9 mouse cellular contexts compared by ENCODE assay signal in genomic region chr2:30927151-30927781, GRCm38 (mm10). TPM values are rescaled to one million over a fixed set of nuclear protein-coding genes. Genes with fewer than 3 reads are reported as not detected.
DNase-seq lines count a peak whose midpoint lies in the region; ATAC-seq and TF ChIP-seq lines count a peak whose summit lies in the region.
"Had no signal": no experiment of that assay in that cellular context is flagged by ENCODE, and none has a peak within 500 bp of the region (broad histone marks: within the 10 kb centered on the region; RNA-seq: fewer than 3 reads in every experiment).

No protein-coding gene starts in this region.

- WGBS in heart, embryonic 10.5 days: 37% methylated on average over 9 of the region's 9 CpGs
- WGBS in heart, postnatal 0 days: 26% methylated on average over 9 of the region's 9 CpGs

- DNase-seq in heart, embryonic 10.5 days (ENCODE audit: low spot score): no peak
- DNase-seq in heart, postnatal 4 days: no peak
- DNase-seq in ES-CJ7 (ENCODE audit: low read depth, low spot score): peak; percentile 88
- peak; percentile 37 for DNase-seq in heart, postnatal 0 days (ENCODE audit: low spot score)
- DNase-seq in cerebellum, adult 8-10 months: no peak
- DNase-seq in gastrocnemius, postnatal 36 days: no peak
- no peak for DNase-seq in kidney, postnatal 36 days

- H3K27me3 ChIP-seq in heart, embryonic 10.5 days (ENCODE audit: insufficient read depth, poor library complexity, severe bottlenecking): 0 out of 2 replicates have a peak, but pooled peaks cover 3% of the 10 kb centered on the region
- H3K27me3 ChIP-seq in heart, postnatal 0 days (ENCODE audit: control insufficient read depth, insufficient read depth, low read length): no peaks in the 10 kb centered on the region

- intact Hi-C loops in gastrocnemius, postnatal 36 days (cut with DNase I): no loop called here

- peak; percentile 40 for ATAC-seq in heart, postnatal 0 days (ENCODE audit: insufficient read depth, low read depth)
- ATAC-seq in megakaryocyte progenitor cell, adult 5-6 weeks (replicated peaks; ENCODE audit: poor library complexity): peak; percentile 21

- no peaks in the 10 kb centered on the region for H3K9me3 ChIP-seq in heart, embryonic 10.5 days
- no peaks in the 10 kb centered on the region for H3K9me3 ChIP-seq in heart, postnatal 0 days (replicated peaks; ENCODE audit: control insufficient read depth, low read length)

- H3K36me3 ChIP-seq in heart, embryonic 10.5 days: no peaks in the 10 kb centered on the region
- no peaks in the 10 kb centered on the region for H3K36me3 ChIP-seq in heart, postnatal 0 days (replicated peaks; ENCODE audit: control insufficient read depth, insufficient read depth, low read length)

- H3K4me2 ChIP-seq in heart, postnatal 0 days (ENCODE audit: low read depth, low read length): no peak overlapping the region

- TF ChIP-seq EP300 in heart, postnatal 0 days (IDR thresholded peaks at IDR 0.05; ENCODE audit: low read depth): no peak

- no peak for TF ChIP-seq CTCF in heart, postnatal 0 days (IDR thresholded peaks at IDR 0.05; ENCODE audit: low read depth)

- H3K9ac ChIP-seq in heart, postnatal 0 days (replicated peaks; ENCODE audit: low read depth, low read length): no peak overlapping the region

- H3K27ac ChIP-seq in heart, embryonic 10.5 days: peak overlapping the region; percentile 80
- peak overlapping the region; percentile 56 for H3K27ac ChIP-seq in heart, postnatal 0 days (ENCODE audit: low read depth)

- H3K4me3 ChIP-seq in heart, embryonic 10.5 days: 0 out of 2 replicates have a peak overlapping the region, but pooled peaks have one; percentile 6
- no peak overlapping the region for H3K4me3 ChIP-seq in heart, postnatal 0 days (ENCODE audit: low read depth, low read length)
- H3K4me3 ChIP-seq: erythroblast, embryonic 14.5 days had no signal

- peaks cover 39% of the 10 kb centered on the region for H3K4me1 ChIP-seq in heart, embryonic 10.5 days
- peaks cover 19% of the 10 kb centered on the region for H3K4me1 ChIP-seq in heart, postnatal 0 days (ENCODE audit: control insufficient read depth, insufficient read depth)

RNA-seq across cellular contexts. Expression of gene Ptges, which starts 2.4 kb away (rescaled TPM):
- 4.2 and 6.1 TPM in 2 replicates for polyA plus RNA-seq in heart, embryonic 10.5 days (2016; fragmentation: Nextera tagmentation; extraction: Ambion mirVana)
- total RNA-seq in heart, postnatal 4 days (2021): 1 to 10 TPM; 2.1 to 3.5 TPM
- 1.1 and 1.5 TPM in 2 replicates for total RNA-seq in heart, postnatal 0 days (2014; rRNA removed; ENCODE audit: low replicate concordance)
- polyA plus RNA-seq in heart, postnatal 0 days (2015; fragmentation: Nextera tagmentation; extraction: Ambion mirVana): 1.2 and 1.4 TPM in 2 replicates
- 0.17 and 1.1 TPM in 2 replicates for total RNA-seq in megakaryocyte progenitor cell, adult 5-6 weeks (2015)
- 0.71 and 2.6 TPM in 2 replicates for total RNA-seq in megakaryocyte progenitor cell, adult 5-6 weeks (2017)
- 1 to 10 TPM; 3.0 to 6.5 TPM for total RNA-seq in gastrocnemius, postnatal 36 days (2021)
- polyA plus RNA-seq: erythroblast, embryonic 14.5 days had no signal

RNA-seq across cellular contexts. Expression of gene Tor1b, which starts 25.5 kb away (rescaled TPM):
- polyA plus RNA-seq in heart, embryonic 10.5 days (2016; fragmentation: Nextera tagmentation; extraction: Ambion mirVana): 24.6 and 25.4 TPM in 2 replicates
- total RNA-seq in heart, postnatal 4 days (2021): 10 to 100 TPM; 35.3 to 35.7 TPM
- total RNA-seq in heart, postnatal 0 days (2014; rRNA removed; ENCODE audit: low replicate concordance): 39.8 and 45.4 TPM in 2 replicates
- 19.0 and 20.4 TPM in 2 replicates for polyA plus RNA-seq in heart, postnatal 0 days (2015; fragmentation: Nextera tagmentation; extraction: Ambion mirVana)
- 28.6 and 29.4 TPM in 2 replicates for total RNA-seq in megakaryocyte progenitor cell, adult 5-6 weeks (2015)
- 36.4 and 38.9 TPM in 2 replicates for total RNA-seq in megakaryocyte progenitor cell, adult 5-6 weeks (2017)
- 10 to 100 TPM; 19.0 to 22.7 TPM for total RNA-seq in gastrocnemius, postnatal 36 days (2021)

RNA-seq across cellular contexts. Expression of gene Tor1a, which starts 40.5 kb away (rescaled TPM):
- 65.1 and 80.5 TPM in 2 replicates for polyA plus RNA-seq in heart, embryonic 10.5 days (2016; fragmentation: Nextera tagmentation; extraction: Ambion mirVana)
- total RNA-seq in heart, postnatal 4 days (2021): 10 to 100 TPM; 20.5 to 20.6 TPM
- total RNA-seq in heart, postnatal 0 days (2014; rRNA removed; ENCODE audit: low replicate concordance): 27.1 and 43.9 TPM in 2 replicates
- polyA plus RNA-seq in heart, postnatal 0 days (2015; fragmentation: Nextera tagmentation; extraction: Ambion mirVana): 32.7 and 35.0 TPM in 2 replicates
- 63.5 and 65.1 TPM in 2 replicates for total RNA-seq in megakaryocyte progenitor cell, adult 5-6 weeks (2015)
- total RNA-seq in megakaryocyte progenitor cell, adult 5-6 weeks (2017): 71.7 and 96.5 TPM in 2 replicates
- total RNA-seq in gastrocnemius, postnatal 36 days (2021): 1 to 10 TPM; 4.1 to 5.1 TPM

RNA-seq across cellular contexts. Expression of gene BC005624, which starts 54.7 kb away (rescaled TPM):
- 36.9 and 42.6 TPM in 2 replicates for polyA plus RNA-seq in heart, embryonic 10.5 days (2016; fragmentation: Nextera tagmentation; extraction: Ambion mirVana)
- 10 to 100 TPM; 18.1 TPM for total RNA-seq in heart, postnatal 4 days (2021)
- 7.6 and 13.8 TPM in 2 replicates for total RNA-seq in heart, postnatal 0 days (2014; rRNA removed; ENCODE audit: low replicate concordance)
- polyA plus RNA-seq in heart, postnatal 0 days (2015; fragmentation: Nextera tagmentation; extraction: Ambion mirVana): 21.1 and 23.7 TPM in 2 replicates
- total RNA-seq in megakaryocyte progenitor cell, adult 5-6 weeks (2015): 40.5 and 43.3 TPM in 2 replicates
- 68.0 and 73.9 TPM in 2 replicates for total RNA-seq in megakaryocyte progenitor cell, adult 5-6 weeks (2017)
- total RNA-seq in gastrocnemius, postnatal 36 days (2021): 10 to 100 TPM; 19.8 to 22.8 TPM

RNA-seq across cellular contexts. Expression of gene Usp20, which starts 54.8 kb away (rescaled TPM):
- polyA plus RNA-seq in heart, embryonic 10.5 days (2016; fragmentation: Nextera tagmentation; extraction: Ambion mirVana): 15.7 and 21.5 TPM in 2 replicates
- 10 to 100 TPM; 58.5 to 69.1 TPM for total RNA-seq in heart, postnatal 4 days (2021)
- 78.4 and 81.7 TPM in 2 replicates for total RNA-seq in heart, postnatal 0 days (2014; rRNA removed; ENCODE audit: low replicate concordance)
- 27.6 and 31.2 TPM in 2 replicates for polyA plus RNA-seq in heart, postnatal 0 days (2015; fragmentation: Nextera tagmentation; extraction: Ambion mirVana)
- total RNA-seq in megakaryocyte progenitor cell, adult 5-6 weeks (2015): 1.9 and 2.2 TPM in 2 replicates
- total RNA-seq in megakaryocyte progenitor cell, adult 5-6 weeks (2017): 2.7 TPM in 2 replicates
- total RNA-seq in gastrocnemius, postnatal 36 days (2021): 1 to 10 TPM; 6.6 to 8.7 TPM

Comparison
In these comparisons a context has a peak if more than half of its experiments do, and no peak if none do; other contexts are left out.
1. DNase-seq: peak in ES-CJ7 (single experiment) and heart, postnatal 0 days (single experiment); none in heart, embryonic 10.5 days (single experiment), heart, postnatal 4 days (single experiment), cerebellum, adult 8-10 months (single experiment), gastrocnemius, postnatal 36 days (0 of 2) and kidney, postnatal 36 days (0 of 2).